Mouse (Mus musculus) heart, postnatal 0 days (tissue): ENCODE measurements around the gene Gm9040. TPM values are rescaled to one million over a fixed set of nuclear protein-coding genes. Genes with fewer than 3 reads are reported as not detected.
"Not testable (repeated sequence)": the region's sequence is repeated elsewhere in the genome, so short reads cannot be mapped to it uniquely, and the experiment has no call there.

Experiments used
- ATAC-seq: fragments of 200-750 bp; cut with Nextera tagmentation; 2 replicates; pipeline ENCODE4 v1.8.0; 2017; ENCODE audit warnings: low read depth, moderate number of reproducible peaks, moderate library complexity; ENCODE audit not compliant: insufficient read depth
- DNase-seq: peaks from one replicate; pipeline ENCODE4 v3.0.0-alpha.2; 2016; ENCODE audit warnings: low spot score
- H3K27ac ChIP-seq: fragments of 300-500 bp; sonication (generic); 2 replicates; pipeline ENCODE4 v1.5.1; 2014; ENCODE audit warnings: low read depth, mild to moderate bottlenecking
- H3K27me3 ChIP-seq: fragments of 300-500 bp; sonication (generic); 2 replicates; pipeline ENCODE4 v1.6.1; 2014; ENCODE audit warnings: low read length, mixed read lengths; ENCODE audit not compliant: control insufficient read depth, insufficient read depth
- H3K36me3 ChIP-seq: fragments of 300-500 bp; sonication (generic); replicated peaks from 2 replicates; pipeline ENCODE4 v1.6.1; 2014; ENCODE audit warnings: low read length, mixed read lengths; ENCODE audit not compliant: control insufficient read depth, insufficient read depth
- H3K4me1 ChIP-seq: fragments of 300-500 bp; sonication (generic); 2 replicates; pipeline ENCODE4 v1.6.1; 2014; ENCODE audit warnings: antibody characterized with exemption; ENCODE audit not compliant: control insufficient read depth, insufficient read depth
- H3K4me2 ChIP-seq: fragments of 300-500 bp; sonication (generic); 2 replicates; pipeline ENCODE4 v1.6.1; 2014; ENCODE audit warnings: low read depth, mild to moderate bottlenecking, low read length, moderate library complexity
- H3K4me3 ChIP-seq: fragments of 300-500 bp; sonication (generic); 2 replicates; pipeline ENCODE4 v1.5.1; 2014; ENCODE audit warnings: low read depth, low read length
- H3K9ac ChIP-seq: fragments of 300-500 bp; sonication (generic); replicated peaks from 2 replicates; pipeline ENCODE4 v1.6.1; 2014; ENCODE audit warnings: low read depth, low read length, mixed read lengths
- H3K9me3 ChIP-seq: fragments of 300-500 bp; sonication (generic); replicated peaks from 2 replicates; pipeline ENCODE4 v1.6.1; 2016; ENCODE audit warnings: low read length; ENCODE audit not compliant: control insufficient read depth
- CTCF ChIP-seq: IDR thresholded peaks from 2 replicates; pipeline ENCODE4 v1.5.1; 2016; ENCODE audit warnings: antibody characterized with exemption, control low read depth, low read depth
- EP300 ChIP-seq: IDR thresholded peaks from 2 replicates; pipeline ENCODE4 v1.6.1; 2016; ENCODE audit warnings: antibody characterized with exemption, low read depth
- WGBS: fragments of 180-500 bp; shearing (Covaris S2); extraction: QIAGEN DNeasy Blood & Tissue Kit; methylation state at CpG from one replicate; pipeline ENCODE4 v1.1.7; 2014; 5-methylcytosine and 5-hydroxymethylcytosine counted together
- polyA plus RNA-seq: library from polyadenylated mRNA; unstranded; fragments of >200 nt; fragmentation: Nextera tagmentation; extraction: Ambion mirVana; gene quantifications from 2 replicates; pipeline ENCODE4 v1.2.1, GENCODE M21; 2015
- total RNA-seq: library from RNA; depleted of rRNA; stranded (reverse); fragments of >200 nt; gene quantifications from 2 replicates; pipeline ENCODE4 v1.2.3, GENCODE M21; 2014; ENCODE audit warnings: low replicate concordance; rRNA removed

Gm9040 gene
- total and polyA plus RNA-seq, 2 experiments from 2014 or later = not detected

- no peak overlapping the region for H3K9ac ChIP-seq
- TF ChIP-seq CTCF = no peak
- TF ChIP-seq EP300 = no peak
- no peaks in the 10 kb centered on the region for H3K36me3 ChIP-seq
- no peaks in the 10 kb centered on the region for H3K4me1 ChIP-seq
- ATAC-seq = no peak
- no peak overlapping the region for H3K4me3 ChIP-seq
- H3K27ac ChIP-seq = no peak overlapping the region
- H3K4me2 ChIP-seq = no peak overlapping the region
- DNase-seq = no peak
- no peaks in the 10 kb centered on the region for H3K9me3 ChIP-seq
- WGBS = 71% methylated on average over 8 of the region's 8 CpGs
- no peaks in the 10 kb centered on the region for H3K27me3 ChIP-seq
Measured at GRCm38 (mm10) chr10:118319024-118319423, 7.7 kb downstream of the Gm9040 start.

- 45% methylated on average over 2 of the region's 2 CpGs for WGBS
Measured at GRCm38 (mm10) chr10:118302133-118302532, 24.6 kb downstream of the Gm9040 start.

GRCm38 (mm10) chr10:118294938-118295337 is 31.8 kb downstream of the Gm9040 start, which contains the start of gene Iltifb:
Gene Iltifb, minus strand, starts transcription at chr10:118295038.
- TF ChIP-seq EP300 = no peak
- no peak for TF ChIP-seq CTCF
- Histone ChIP-seq H3K9ac (no peak within 1 kb of the TSS), H3K9me3 (no peaks in the 10 kb centered on the region), H3K4me3 (no peak within 1 kb of the TSS), H3K27ac (no peak within 1 kb of the TSS), H3K36me3 (no peaks in the 10 kb centered on the region), H3K27me3 (no peaks in the 10 kb centered on the region), H3K4me1 (no peaks in the 10 kb centered on the region), H3K4me2 (no peak within 1 kb of the TSS)
- DNase-seq = no peak
- WGBS = 76% methylated on average over 6 of the region's 6 CpGs
- no peak for ATAC-seq

More at GRCm38 (mm10) chr10:118302133-118302532, 24.6 kb downstream of the Gm9040 start:
- not testable (repeated sequence) for ATAC-seq, DNase-seq, H3K4me2 ChIP-seq, H3K9ac ChIP-seq, H3K36me3 ChIP-seq, H3K4me1 ChIP-seq, H3K9me3 ChIP-seq, H3K4me3 ChIP-seq, H3K27ac ChIP-seq, H3K27me3 ChIP-seq

GRCm38 (mm10) chr10:118283016-118283415 is 43.8 kb downstream of the Gm9040 start:
- not testable (repeated sequence) for H3K4me3 ChIP-seq, H3K9ac ChIP-seq, H3K27me3 ChIP-seq, ATAC-seq, H3K4me1 ChIP-seq, DNase-seq, H3K4me2 ChIP-seq, H3K36me3 ChIP-seq, H3K27ac ChIP-seq, H3K9me3 ChIP-seq
- 80% methylated on average over 2 of the region's 5 CpGs for WGBS

GRCm38 (mm10) chr10:118282565-118282964 is 44.2 kb downstream of the Gm9040 start:
- 51% methylated on average over 3 of the region's 7 CpGs for WGBS
- H3K4me2 ChIP-seq, H3K4me3 ChIP-seq, H3K36me3 ChIP-seq, ATAC-seq, H3K27me3 ChIP-seq, H3K9me3 ChIP-seq, H3K27ac ChIP-seq, DNase-seq, H3K4me1 ChIP-seq, H3K9ac ChIP-seq: not testable (repeated sequence)

- no CpG with 5 or more reads among the region's 4 CpGs for WGBS
Measured at GRCm38 (mm10) chr10:118278069-118278468, 48.7 kb downstream of the Gm9040 start.

More at GRCm38 (mm10) chr10:118278069-118278468, 48.7 kb downstream of the Gm9040 start:
- not testable (repeated sequence) for H3K4me2 ChIP-seq, H3K27ac ChIP-seq, H3K4me1 ChIP-seq, ATAC-seq, H3K4me3 ChIP-seq, H3K27me3 ChIP-seq, DNase-seq, H3K9ac ChIP-seq, H3K9me3 ChIP-seq, H3K36me3 ChIP-seq

Other genes starting within 250 kb of the Gm9040 start
- 8.0 and 9.8 TPM in 2 replicates for gene Mdm1, start 185.2 kb downstream of the Gm9040 start, total RNA-seq
- gene Mdm1, start 185.2 kb downstream of the Gm9040 start, polyA plus RNA-seq = 8.9 TPM in 2 replicates
- gene Il22, start 122.0 kb downstream of the Gm9040 start, total RNA-seq = not detected in 2 replicates
- gene Il22, start 122.0 kb downstream of the Gm9040 start, polyA plus RNA-seq = not detected in 2 replicates
- not detected in 2 replicates for gene Gm32717, start 86.2 kb downstream of the Gm9040 start, total RNA-seq
- gene Gm32717, start 86.2 kb downstream of the Gm9040 start, polyA plus RNA-seq = not detected in 2 replicates
- not detected in 2 replicates for gene Gm32802, start 68.3 kb downstream of the Gm9040 start, total RNA-seq
- not detected in 2 replicates for gene Gm32802, start 68.3 kb downstream of the Gm9040 start, polyA plus RNA-seq
- not detected in 2 replicates for gene Iltifb, start 31.9 kb downstream of the Gm9040 start, total RNA-seq
- gene Iltifb, start 31.9 kb downstream of the Gm9040 start, polyA plus RNA-seq = not detected in 2 replicates
- not detected in 2 replicates for gene Gm9044, start 5.4 kb upstream of the Gm9040 start, total RNA-seq
- not detected in 2 replicates for gene Gm9044, start 5.4 kb upstream of the Gm9040 start, polyA plus RNA-seq
- gene Gm9045, start 10.9 kb upstream of the Gm9040 start, total RNA-seq = 0.08 TPM in 1 of 2 replicates, not detected in the other
- 0.05 TPM in 2 replicates for gene Gm9045, start 10.9 kb upstream of the Gm9040 start, polyA plus RNA-seq
- gene Gm9046, start 16.3 kb upstream of the Gm9040 start, total RNA-seq = not detected in 2 replicates
- gene Gm9046, start 16.3 kb upstream of the Gm9040 start, polyA plus RNA-seq = not detected in 2 replicates
- gene Gm9048, start 21.7 kb upstream of the Gm9040 start, total RNA-seq = not detected in 2 replicates
- not detected in 2 replicates for gene Gm9048, start 21.7 kb upstream of the Gm9040 start, polyA plus RNA-seq
- gene Gm9049, start 27.1 kb upstream of the Gm9040 start, total RNA-seq = 0.08 TPM in 1 of 2 replicates, not detected in the other
- gene Gm9049, start 27.1 kb upstream of the Gm9040 start, polyA plus RNA-seq = 0.05 TPM in 2 replicates
- gene Ifng, start 114.1 kb upstream of the Gm9040 start, total RNA-seq = not detected in 2 replicates
- gene Ifng, start 114.1 kb upstream of the Gm9040 start, polyA plus RNA-seq = not detected in 2 replicates